Mouse (Mus musculus): ENCODE measurements around the gene Kcnmb2. TPM values are rescaled to one million over a fixed set of nuclear protein-coding genes. Genes with fewer than 3 reads are reported as not detected.

The Kcnmb2 gene
- polyA plus RNA-seq, 1 experiment from 2014 or later = 1.3 TPM

- DNase-seq (ENCODE audit: low spot score) (no peak), ATAC-seq (ENCODE audit: low FRiP score, low TSS enrichment) (no peak)
- WGBS = 69% methylated on average over 5 of the region's 5 CpGs
- Histone ChIP-seq H3K9ac (ENCODE audit: low read length) (no peak overlapping the region), H3K4me3 (ENCODE audit: low read depth, low read length) (no peak overlapping the region), H3K9me3 (ENCODE audit: control insufficient read depth, low read length) (no peaks in the 10 kb centered on the region), H3K36me3 (ENCODE audit: control insufficient read depth, insufficient read depth, low read length) (no peaks in the 10 kb centered on the region), H3K4me2 (replicated peaks; ENCODE audit: low read depth) (no peak overlapping the region), H3K27ac (replicated peaks) (no peak overlapping the region), H3K4me1 (replicated peaks; ENCODE audit: control insufficient read depth, insufficient read depth) (no peaks in the 10 kb centered on the region), H3K27me3 (ENCODE audit: control insufficient read depth, insufficient read depth, low read length) (no peaks in the 10 kb centered on the region)
- TF ChIP-seq CTCF (IDR thresholded peaks at IDR 0.05; ENCODE audit: low read depth) = no peak
- TF ChIP-seq EP300 (optimal IDR thresholded peaks at IDR 0.05) = no peak
These were observed 291.7 kb downstream of the Kcnmb2 start for GRCm38 (mm10) chr3:32194014-32194413.

- Histone ChIP-seq H3K4me1 (replicated peaks; ENCODE audit: control insufficient read depth, insufficient read depth) (no peaks in the 10 kb centered on the region), H3K4me3 (ENCODE audit: low read depth, low read length) (no peak overlapping the region), H3K9me3 (ENCODE audit: control insufficient read depth, low read length) (no peaks in the 10 kb centered on the region), H3K27ac (replicated peaks) (no peak overlapping the region), H3K36me3 (ENCODE audit: control insufficient read depth, insufficient read depth, low read length) (no peaks in the 10 kb centered on the region), H3K4me2 (replicated peaks; ENCODE audit: low read depth) (no peak overlapping the region), H3K27me3 (ENCODE audit: control insufficient read depth, insufficient read depth, low read length) (no peaks in the 10 kb centered on the region), H3K9ac (ENCODE audit: low read length) (no peak overlapping the region)
- DNase-seq (ENCODE audit: low spot score) = no peak
- ATAC-seq (ENCODE audit: low FRiP score, low TSS enrichment) = no peak
- no peak for TF ChIP-seq EP300 (optimal IDR thresholded peaks at IDR 0.05)
- TF ChIP-seq CTCF (IDR thresholded peaks at IDR 0.05; ENCODE audit: low read depth) = no peak
- 66% methylated on average over 2 of the region's 2 CpGs for WGBS
These were observed 324.4 kb downstream of the Kcnmb2 start for GRCm38 (mm10) chr3:32226755-32227154.

DNA sequence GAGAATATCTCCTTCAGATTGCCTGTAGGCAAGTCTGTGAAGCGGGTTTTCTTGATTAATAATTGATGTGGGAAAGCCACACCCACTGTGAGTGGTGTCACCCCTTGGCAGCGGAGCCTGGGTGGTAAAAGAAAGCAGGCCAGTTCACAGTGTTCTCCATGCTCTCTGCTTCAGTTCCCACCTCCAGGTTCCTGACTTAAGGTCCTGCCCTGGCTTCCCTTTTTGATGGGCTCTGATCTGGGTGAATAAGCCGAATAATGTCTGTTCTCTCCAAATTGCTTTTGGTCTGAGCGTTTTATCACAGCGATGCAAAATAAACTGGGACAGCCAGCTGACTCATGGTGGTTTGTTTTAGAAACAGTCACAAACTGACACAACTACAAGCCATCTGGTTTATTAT, 334.5 kb downstream of the Kcnmb2 start:
- no peaks in the 10 kb centered on the region for H3K4me1 ChIP-seq (replicated peaks; ENCODE audit: control insufficient read depth, insufficient read depth)
- no peak for DNase-seq (ENCODE audit: low spot score)
- no peaks in the 10 kb centered on the region for H3K36me3 ChIP-seq (ENCODE audit: control insufficient read depth, insufficient read depth, low read length)
- TF ChIP-seq EP300 (optimal IDR thresholded peaks at IDR 0.05) = no peak
- TF ChIP-seq CTCF (IDR thresholded peaks at IDR 0.05; ENCODE audit: low read depth) = no peak
- no peaks in the 10 kb centered on the region for H3K27me3 ChIP-seq (ENCODE audit: control insufficient read depth, insufficient read depth, low read length)
- no peak overlapping the region for H3K9ac ChIP-seq (ENCODE audit: low read length)
- H3K4me3 ChIP-seq (ENCODE audit: low read depth, low read length) = no peak overlapping the region
- 61% methylated on average over 5 of the region's 5 CpGs for WGBS
- no peak for ATAC-seq (ENCODE audit: low FRiP score, low TSS enrichment)
- H3K9me3 ChIP-seq (ENCODE audit: control insufficient read depth, low read length) = no peaks in the 10 kb centered on the region
- H3K4me2 ChIP-seq (replicated peaks; ENCODE audit: low read depth) = no peak overlapping the region
- H3K27ac ChIP-seq (replicated peaks) = no peak overlapping the region
